Mouse (Mus musculus) CD8-positive naive resting alpha-beta T cell, adult 2 months (primary cell): ENCODE results near the gene Celf5.

Experiments
- DNase-seq, 2 experiments: peaks; one replicate each; pipeline ENCODE4 v3.0.0; 2022; ENCODE audit warnings: low read depth in 2 of 2, low spot score in 2 of 2

Celf5 gene

GRCm38 (mm10) chr10:81417227-81418215 lies 65.0 kb downstream of the Celf5 start:
- DNase-seq: no peak

GRCm38 (mm10) chr10:81416581-81417226 lies 65.8 kb downstream of the Celf5 start:
- DNase-seq: no peak

GRCm38 (mm10) chr10:81415549-81416310 lies 66.8 kb downstream of the Celf5 start:
- no peak for DNase-seq

DNA sequence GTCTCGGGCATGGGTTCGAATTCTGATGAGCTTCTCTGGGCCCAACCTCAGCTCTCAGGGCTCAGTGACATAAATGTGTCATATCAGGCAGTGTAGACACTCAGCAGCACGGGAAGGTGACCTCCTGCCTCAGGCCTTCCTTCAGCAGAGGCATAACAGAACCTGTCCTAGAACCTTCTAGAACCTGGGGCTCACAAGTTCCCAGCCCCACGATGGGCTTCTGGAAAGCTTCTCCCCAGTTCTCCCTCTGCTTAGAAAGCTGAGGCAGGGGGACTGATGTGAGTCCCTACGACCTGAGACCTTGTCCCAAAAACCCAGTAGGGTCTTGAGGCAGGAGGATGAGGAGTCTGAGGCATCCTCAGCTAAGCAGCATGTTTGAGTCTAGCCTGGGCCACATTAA lies 67.4 kb downstream of the Celf5 start:
- no peak for DNase-seq

- DNase-seq: no peak
Measured at GRCm38 (mm10) chr10:81414682-81415081, 67.8 kb downstream of the Celf5 start.

- DNase-seq: no peak
Measured at GRCm38 (mm10) chr10:81413310-81414261, 68.9 kb downstream of the Celf5 start.

DNA sequence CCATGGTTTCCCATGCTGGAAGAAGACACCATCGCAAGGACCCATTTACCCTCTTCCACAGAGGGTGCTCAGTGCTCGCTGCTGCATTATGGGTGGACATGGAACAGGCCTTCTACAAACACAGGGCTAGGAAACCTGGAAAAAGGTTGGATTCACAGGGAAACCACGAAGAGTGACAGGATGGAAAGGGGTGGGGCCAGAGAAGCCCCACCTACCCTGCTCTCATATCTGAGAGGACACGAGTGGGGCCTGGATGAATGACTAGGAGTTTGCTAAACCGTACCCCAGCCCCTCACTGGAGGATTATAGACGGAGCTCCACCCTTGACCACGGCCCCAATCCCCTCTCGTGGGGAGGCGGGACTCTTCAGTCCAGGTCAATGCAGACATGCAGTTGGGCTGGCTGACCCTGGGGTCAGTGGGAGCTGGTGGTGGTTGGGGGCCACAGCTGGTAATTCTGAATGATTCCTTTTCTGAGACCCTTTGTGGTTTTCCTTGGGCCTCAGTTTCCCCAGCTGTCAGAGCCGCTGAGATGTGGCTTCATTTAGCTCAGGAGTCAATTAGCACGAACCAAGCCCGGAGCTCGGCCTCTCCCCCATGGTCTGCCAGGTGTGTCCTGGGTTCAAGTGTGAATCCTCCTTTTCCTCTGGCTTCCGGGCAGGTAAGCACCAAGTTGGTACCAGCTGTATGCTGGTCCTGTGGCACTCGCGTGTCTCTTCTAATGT lies 69.8 kb downstream of the Celf5 start:
- no peak for DNase-seq

- DNase-seq: no peak
Measured at GRCm38 (mm10) chr10:81411471-81412400, 70.8 kb downstream of the Celf5 start.

DNA sequence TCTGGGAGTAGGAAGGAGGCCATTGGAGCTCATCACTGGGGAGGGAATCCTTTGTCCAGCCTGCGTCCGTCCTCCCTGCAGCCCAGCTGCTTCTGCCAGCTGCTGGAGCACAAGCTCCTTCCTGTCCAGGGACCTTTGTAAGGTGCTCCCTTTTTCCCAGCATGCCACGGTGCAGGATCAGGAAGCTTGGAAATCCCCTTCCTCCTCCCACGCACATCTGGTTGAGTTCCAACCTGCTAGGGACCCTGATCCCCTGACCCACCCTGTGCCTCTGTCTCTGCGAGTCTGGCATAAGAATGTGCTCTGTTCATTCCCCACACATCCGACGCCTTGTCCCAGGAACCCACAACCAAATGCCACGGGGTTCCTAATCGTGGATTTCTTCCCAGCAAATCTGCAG lies 71.5 kb downstream of the Celf5 start:
- no peak for DNase-seq

DNA sequence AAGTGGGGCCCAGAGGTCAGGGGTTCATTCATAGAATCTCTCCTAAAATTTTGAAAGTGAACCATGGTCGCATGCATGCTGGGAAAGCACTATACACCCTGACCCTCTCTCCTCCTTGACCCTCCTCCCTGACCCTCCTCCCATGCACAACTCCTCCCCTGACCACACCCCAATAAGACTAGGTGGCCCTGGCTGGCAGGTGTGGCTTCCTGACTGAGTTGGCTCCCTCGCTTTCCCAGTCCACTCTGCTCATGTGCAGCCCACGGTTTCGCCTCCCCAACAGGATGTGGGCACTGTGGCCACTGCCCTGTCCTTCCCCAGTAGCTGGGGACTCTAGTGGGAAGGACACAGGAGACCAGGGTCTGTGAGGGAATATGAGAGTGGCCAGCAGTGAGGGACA lies 72.2 kb downstream of the Celf5 start:
- DNase-seq: no peak

- no peak for DNase-seq
Measured at GRCm38 (mm10) chr10:81409330-81409729, 73.2 kb downstream of the Celf5 start.
